Mouse (Mus musculus) lung, embryonic 16.5 days (tissue): ENCODE data around the gene Bmp2k. TPM values are rescaled to one million over a fixed set of nuclear protein-coding genes. Genes with fewer than 3 reads are reported as not detected.
"Not testable (repeated sequence)": the region's sequence is repeated elsewhere in the genome, so short reads cannot be mapped to it uniquely, and the experiment has no call there.

Experiments
- ATAC-seq: fragments of 200-750 bp; cut with Nextera tagmentation; 2 replicates; pipeline ENCODE4 v1.8.0; 2017; ENCODE audit warnings: low read depth, mild to moderate bottlenecking, moderate library complexity
- H3K27ac ChIP-seq: fragments of 300-500 bp; sonication (generic); 2 replicates; pipeline ENCODE4 v1.5.1; 2014; ENCODE audit warnings: mild to moderate bottlenecking, control low read depth, low read length
- H3K27me3 ChIP-seq: fragments of 300-500 bp; sonication (generic); 2 replicates; pipeline ENCODE4 v1.6.1; 2014; ENCODE audit warnings: low read depth, low read length, mixed read lengths; ENCODE audit not compliant: control insufficient read depth, insufficient read depth
- H3K36me3 ChIP-seq: fragments of 300-500 bp; sonication (generic); 2 replicates; pipeline ENCODE4 v1.6.1; 2014; ENCODE audit warnings: low read length; ENCODE audit not compliant: control insufficient read depth, insufficient read depth
- H3K4me1 ChIP-seq: fragments of 300-500 bp; sonication (generic); replicated peaks from 2 replicates; pipeline ENCODE4 v1.6.1; 2014; ENCODE audit warnings: low read length, mixed read lengths; ENCODE audit not compliant: control insufficient read depth, insufficient read depth
- H3K4me2 ChIP-seq: fragments of 300-500 bp; sonication (generic); 2 replicates; pipeline ENCODE4 v1.6.1; 2014; ENCODE audit warnings: low read depth, low read length, control low read depth
- H3K4me3 ChIP-seq: fragments of 300-500 bp; sonication (generic); 2 replicates; pipeline ENCODE4 v1.5.1; 2014; ENCODE audit warnings: mild to moderate bottlenecking, low read length, control low read depth
- H3K9ac ChIP-seq: fragments of 300-500 bp; sonication (generic); 2 replicates; pipeline ENCODE4 v1.6.1; 2014; ENCODE audit warnings: low read length, control low read depth
- H3K9me3 ChIP-seq: fragments of 300-500 bp; sonication (generic); 2 replicates; pipeline ENCODE4 v1.6.1; 2016; ENCODE audit warnings: low read length; ENCODE audit not compliant: control insufficient read depth
- WGBS: fragments of 180-500 bp; shearing (Covaris S2); extraction: QIAGEN DNeasy Blood & Tissue Kit; methylation state at CpG from one replicate; pipeline ENCODE4 v1.1.7; 2014; 5-methylcytosine and 5-hydroxymethylcytosine counted together
- polyA plus RNA-seq: library from polyadenylated mRNA; unstranded; fragments of >200 nt; fragmentation: Nextera tagmentation; extraction: Ambion mirVana; gene quantifications from 2 replicates; pipeline ENCODE4 v1.2.1, GENCODE M21; 2015

Gene Bmp2k
- polyA plus RNA-seq, 1 experiment from 2014 or later = 11.5 TPM

GRCm38 (mm10) chr5:97024834-97025233, 27.3 kb downstream of the Bmp2k start:
- Histone ChIP-seq H3K4me3 (no peak overlapping the region), H3K27ac (no peak overlapping the region), H3K9me3 (no peaks in the 10 kb centered on the region), H3K27me3 (no peaks in the 10 kb centered on the region), H3K4me1 (no peaks in the 10 kb centered on the region), H3K36me3 (no peaks in the 10 kb centered on the region), H3K9ac (no peak overlapping the region), H3K4me2 (no peak overlapping the region)
- 86% methylated on average over 5 of the region's 5 CpGs for WGBS
- ATAC-seq = no peak

- Histone ChIP-seq H3K27ac (no peak overlapping the region), H3K27me3 (no peaks in the 10 kb centered on the region), H3K4me1 (no peaks in the 10 kb centered on the region), H3K36me3 (no peaks in the 10 kb centered on the region), H3K4me3 (no peak overlapping the region), H3K9ac (no peak overlapping the region), H3K9me3 (no peaks in the 10 kb centered on the region), H3K4me2 (no peak overlapping the region)
- ATAC-seq = no peak
- WGBS = 88% methylated on average over 6 of the region's 6 CpGs
Observed at GRCm38 (mm10) chr5:97025650-97026049, 28.2 kb downstream of the Bmp2k start.

DNA sequence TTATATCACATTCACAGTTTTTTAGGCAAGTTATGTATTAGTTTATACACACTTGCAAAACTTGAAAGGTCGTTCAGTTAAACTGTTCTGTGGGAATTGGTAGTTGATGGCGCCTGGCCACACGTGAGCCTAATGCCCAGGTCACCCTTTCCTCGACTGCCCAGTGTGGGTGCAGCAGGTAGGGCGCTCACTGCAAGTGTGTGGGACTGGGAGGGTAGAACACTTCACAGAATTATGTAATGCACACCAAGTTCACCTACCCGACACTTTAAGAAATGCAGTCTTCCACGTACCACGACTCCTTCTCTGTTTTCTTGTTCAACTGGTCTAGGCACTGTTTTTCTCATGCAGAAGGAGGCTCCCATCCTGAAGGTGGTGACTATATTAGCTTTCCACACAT, 30.5 kb downstream of the Bmp2k start:
- no peak for ATAC-seq
- Histone ChIP-seq H3K4me3 (no peak overlapping the region), H3K4me1 (no peaks in the 10 kb centered on the region), H3K27me3 (no peaks in the 10 kb centered on the region), H3K27ac (no peak overlapping the region), H3K9ac (no peak overlapping the region), H3K4me2 (no peak overlapping the region), H3K36me3 (no peaks in the 10 kb centered on the region), H3K9me3 (no peaks in the 10 kb centered on the region)
- 85% methylated on average over 8 of the region's 8 CpGs for WGBS

DNA sequence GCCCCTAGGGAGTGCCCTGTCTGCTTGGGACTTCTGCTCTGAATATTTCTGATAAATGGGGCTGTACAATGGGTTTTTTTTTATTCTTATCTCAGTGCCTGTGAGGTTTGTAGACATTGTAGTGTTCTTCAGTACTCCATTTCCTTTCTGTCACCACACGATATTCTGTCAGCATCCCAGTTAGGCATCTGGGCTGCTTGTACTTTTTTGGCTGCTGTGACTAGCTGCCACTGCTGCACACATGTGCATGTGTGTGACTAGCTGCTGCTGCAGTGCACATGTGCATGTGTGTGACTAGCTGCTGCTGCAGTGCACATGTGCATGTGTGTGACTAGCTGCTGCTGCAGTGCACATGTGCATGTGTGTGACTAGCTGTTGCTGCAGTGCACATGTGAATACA, 31.4 kb downstream of the Bmp2k start:
- not testable (repeated sequence) for H3K27ac ChIP-seq, H3K9me3 ChIP-seq, H3K27me3 ChIP-seq, H3K9ac ChIP-seq, ATAC-seq, H3K36me3 ChIP-seq, H3K4me3 ChIP-seq, H3K4me1 ChIP-seq, H3K4me2 ChIP-seq
- 58% methylated on average over 1 of the region's 1 CpGs for WGBS

- Histone ChIP-seq H3K4me3 (no peak overlapping the region), H3K9ac (no peak overlapping the region), H3K9me3 (no peaks in the 10 kb centered on the region), H3K4me1 (no peaks in the 10 kb centered on the region), H3K27ac (no peak overlapping the region), H3K27me3 (no peaks in the 10 kb centered on the region), H3K4me2 (no peak overlapping the region), H3K36me3 (peaks cover under 1% of the 10 kb centered on the region; the same call in 1 of the 2 replicates)
- no peak for ATAC-seq
- 82% methylated on average over 6 of the region's 6 CpGs for WGBS
Observed at GRCm38 (mm10) chr5:97031771-97032170, 34.3 kb downstream of the Bmp2k start.

- Histone ChIP-seq H3K27ac (no peak overlapping the region), H3K27me3 (no peaks in the 10 kb centered on the region), H3K9me3 (no peaks in the 10 kb centered on the region), H3K36me3 (peaks cover 2% of the 10 kb centered on the region; the same call in 1 of the 2 replicates), H3K4me1 (no peaks in the 10 kb centered on the region), H3K4me3 (no peak overlapping the region), H3K9ac (no peak overlapping the region), H3K4me2 (no peak overlapping the region)
- WGBS = 78% methylated on average over 7 of the region's 7 CpGs
- ATAC-seq = no peak
Observed at GRCm38 (mm10) chr5:97045260-97045659, 47.8 kb downstream of the Bmp2k start.

DNA sequence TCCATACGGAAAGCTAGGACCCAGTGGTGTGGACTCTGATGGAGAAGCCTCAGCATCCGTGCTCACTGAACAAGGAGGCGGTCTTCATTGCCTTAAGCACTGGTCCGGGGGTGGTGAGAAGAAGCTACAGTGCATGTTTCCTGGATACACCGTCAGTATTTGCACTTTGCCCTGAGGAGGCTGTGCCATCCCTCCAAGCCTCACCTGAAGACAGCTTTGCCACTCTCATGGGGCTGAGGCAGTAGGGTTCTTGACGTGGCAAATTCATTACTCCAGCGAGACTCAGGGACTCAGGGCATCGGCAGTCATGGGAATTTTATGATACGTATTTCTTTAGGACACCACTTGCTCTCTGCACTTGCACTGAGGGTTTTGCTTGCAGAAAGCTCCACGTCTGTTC, 49.2 kb downstream of the Bmp2k start:
- no peak overlapping the region for H3K4me2 ChIP-seq
- no peak overlapping the region for H3K4me3 ChIP-seq
- H3K36me3 ChIP-seq = peaks cover 2% of the 10 kb centered on the region; the same call in 1 of the 2 replicates
- H3K4me1 ChIP-seq = no peaks in the 10 kb centered on the region
- no peaks in the 10 kb centered on the region for H3K9me3 ChIP-seq
- no peak overlapping the region for H3K9ac ChIP-seq
- H3K27me3 ChIP-seq = no peaks in the 10 kb centered on the region
- ATAC-seq = no peak
- 84% methylated on average over 10 of the region's 10 CpGs for WGBS
- H3K27ac ChIP-seq = no peak overlapping the region

- no peaks in the 10 kb centered on the region for H3K27me3 ChIP-seq
- WGBS = 92% methylated on average over 5 of the region's 5 CpGs
- no peak for ATAC-seq
- no peak overlapping the region for H3K9ac ChIP-seq
- H3K27ac ChIP-seq = no peak overlapping the region
- H3K4me1 ChIP-seq = no peaks in the 10 kb centered on the region
- peaks cover 2% of the 10 kb centered on the region; the same call in 1 of the 2 replicates for H3K36me3 ChIP-seq
- no peak overlapping the region for H3K4me3 ChIP-seq
- no peak overlapping the region for H3K4me2 ChIP-seq
- H3K9me3 ChIP-seq = no peaks in the 10 kb centered on the region
Observed at GRCm38 (mm10) chr5:97048905-97049304, 51.4 kb downstream of the Bmp2k start.

GRCm38 (mm10) chr5:97054166-97054565, 56.7 kb downstream of the Bmp2k start:
- 83% methylated on average over 5 of the region's 5 CpGs for whole genome bisulfite sequencing
- H3K4me1 ChIP-seq = no peaks in the 10 kb centered on the region
- no peak for ATAC-seq

DNA sequence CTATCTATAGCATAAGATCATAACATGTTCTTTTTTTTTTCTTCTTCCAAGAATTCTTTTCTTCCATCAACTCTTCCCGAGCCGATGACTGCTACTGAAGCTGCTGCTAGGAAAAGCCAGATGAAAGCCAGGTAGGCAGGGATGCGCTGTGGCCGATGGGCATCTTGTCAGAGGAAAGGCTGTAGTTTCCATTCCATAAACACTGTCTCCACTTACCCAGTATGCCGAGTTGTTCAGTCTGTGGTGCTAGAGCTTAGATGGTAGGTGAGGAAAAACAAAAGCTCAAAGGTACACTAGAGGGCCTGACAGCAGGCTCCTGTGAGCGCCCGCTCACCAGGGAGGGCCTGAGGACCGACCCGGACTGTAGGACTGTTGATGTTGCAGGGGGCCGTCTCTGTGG, 57.3 kb downstream of the Bmp2k start:
- no peak for ATAC-seq
- no peak overlapping the region for H3K4me3 ChIP-seq
- no peak overlapping the region for H3K9ac ChIP-seq
- H3K4me2 ChIP-seq = no peak overlapping the region
- no peaks in the 10 kb centered on the region for H3K9me3 ChIP-seq
- H3K27me3 ChIP-seq = no peaks in the 10 kb centered on the region
- WGBS = 76% methylated on average over 10 of the region's 10 CpGs
- H3K27ac ChIP-seq = no peak overlapping the region
- no peaks in the 10 kb centered on the region for H3K4me1 ChIP-seq
- peaks cover 6% of the 10 kb centered on the region; the same call in 1 of the 2 replicates for H3K36me3 ChIP-seq

More at GRCm38 (mm10) chr5:97054166-97054565, 56.7 kb downstream of the Bmp2k start:
- no peak overlapping the region for H3K27ac ChIP-seq
- no peak overlapping the region for H3K4me3 ChIP-seq
- H3K9me3 ChIP-seq = no peaks in the 10 kb centered on the region
- H3K36me3 ChIP-seq = peaks cover 6% of the 10 kb centered on the region; the same call in 1 of the 2 replicates
- no peak overlapping the region for H3K9ac ChIP-seq
- no peak overlapping the region for H3K4me2 ChIP-seq
- no peaks in the 10 kb centered on the region for H3K27me3 ChIP-seq
